Mouse (Mus musculus) limb, embryonic 14.5 days (tissue): Measurements from ENCODE around the gene Tcf21. TPM values are rescaled to one million over a fixed set of nuclear protein-coding genes. Genes with fewer than 3 reads are reported as not detected.

Source experiments
- ATAC-seq: fragments of 200-750 bp; cut with Nextera tagmentation; 2 replicates; pipeline ENCODE4 v1.8.0; 2017; ENCODE audit warnings: low read depth, moderate number of reproducible peaks, moderate TSS enrichment; ENCODE audit not compliant: low FRiP score
- DNase-seq: peaks from one replicate; pipeline ENCODE4 v3.0.0-alpha.2; 2015; ENCODE audit warnings: low spot score
- H3K27ac ChIP-seq: fragments of 300-500 bp; sonication (generic); replicated peaks from 2 replicates; pipeline ENCODE4 v1.5.1; 2014; ENCODE audit warnings: low read depth, mild to moderate bottlenecking, low read length, moderate library complexity, mixed read lengths
- H3K27me3 ChIP-seq: fragments of 300-500 bp; sonication (generic); 2 replicates; pipeline ENCODE4 v1.6.1; 2014; ENCODE audit warnings: low read length, mixed read lengths; ENCODE audit not compliant: control insufficient read depth, insufficient read depth
- H3K36me3 ChIP-seq: fragments of 300-500 bp; sonication (generic); 2 replicates; pipeline ENCODE4 v1.6.1; 2014; ENCODE audit warnings: mild to moderate bottlenecking, low read length, moderate library complexity, mixed read lengths; ENCODE audit not compliant: control insufficient read depth, insufficient read depth
- H3K4me1 ChIP-seq: fragments of 300-500 bp; sonication (generic); 2 replicates; pipeline ENCODE4 v1.6.1; 2014; ENCODE audit warnings: antibody characterized with exemption, low read length, mixed read lengths; ENCODE audit not compliant: control insufficient read depth, insufficient read depth
- H3K4me2 ChIP-seq: fragments of 300-500 bp; sonication (generic); replicated peaks from 2 replicates; pipeline ENCODE4 v1.6.1; 2014; ENCODE audit warnings: low read depth, mild to moderate bottlenecking, low read length, moderate library complexity; ENCODE audit not compliant: severe bottlenecking
- H3K4me3 ChIP-seq: fragments of 300-500 bp; sonication (generic); replicated peaks from 2 replicates; pipeline ENCODE4 v1.5.1; 2014; ENCODE audit warnings: low read length
- H3K9ac ChIP-seq: fragments of 300-500 bp; sonication (generic); 2 replicates; pipeline ENCODE4 v1.6.1; 2014; ENCODE audit warnings: mild to moderate bottlenecking, low read depth, low read length, moderate library complexity; ENCODE audit not compliant: severe bottlenecking
- H3K9me3 ChIP-seq: fragments of 300-500 bp; sonication (generic); 2 replicates; pipeline ENCODE4 v1.6.1; 2016; ENCODE audit warnings: low read length; ENCODE audit not compliant: control insufficient read depth
- POLR2A ChIP-seq: fragments of 200-500 bp; IDR thresholded peaks from 2 replicates; pipeline ENCODE4 v1.8.0; 2012; ENCODE audit warnings: inconsistent platforms, mild to moderate bottlenecking, moderate library complexity, borderline replicate concordance; ENCODE audit not compliant: insufficient read depth, insufficient read length; ENCODE audit errors: extremely low read depth
- WGBS: fragments of 180-500 bp; shearing (Covaris S2); extraction: QIAGEN DNeasy Blood & Tissue Kit; methylation state at CpG from one replicate; pipeline ENCODE4 v1.1.7; 2014; 5-methylcytosine and 5-hydroxymethylcytosine counted together
- polyA plus RNA-seq, 2 experiments: library from polyadenylated mRNA; depleted of rRNA in 1 of 2; stranded (reverse) in 1 of 2; unstranded in 1 of 2; fragments of >200 nt; fragmentation: Nextera tagmentation in 1 of 2; extraction: Ambion mirVana in 1 of 2; gene quantifications; 2 replicates each; pipeline versions ENCODE4 v1.2.1 to v1.2.3; 2012 to 2014

The Tcf21 gene
- polyA plus RNA-seq, 2 experiments: 0.65 TPM; not detected in 1

- no peak for ATAC-seq
- no peak for TF ChIP-seq POLR2A
- Histone ChIP-seq H3K4me1 (no peaks in the 10 kb centered on the region), H3K4me2 (no peak overlapping the region), H3K9ac (no peak overlapping the region), H3K36me3 (no peaks in the 10 kb centered on the region), H3K9me3 (no peaks in the 10 kb centered on the region), H3K27ac (no peak overlapping the region), H3K4me3 (no peak overlapping the region), H3K27me3 (no peaks in the 10 kb centered on the region)
- no peak for DNase-seq
- 61% methylated on average over 3 of the region's 3 CpGs for WGBS
These were observed 37.3 kb downstream of the Tcf21 start for GRCm38 (mm10) chr10:22782684-22783083.

- Histone ChIP-seq H3K4me2 (no peak overlapping the region), H3K36me3 (no peaks in the 10 kb centered on the region), H3K4me1 (no peaks in the 10 kb centered on the region), H3K4me3 (no peak overlapping the region), H3K27me3 (no peaks in the 10 kb centered on the region), H3K27ac (no peak overlapping the region), H3K9ac (no peak overlapping the region), H3K9me3 (no peaks in the 10 kb centered on the region)
- no peak for ATAC-seq
- 27% methylated on average over 4 of the region's 4 CpGs for WGBS
- no peak for TF ChIP-seq POLR2A
- DNase-seq: no peak
These were observed 38.5 kb downstream of the Tcf21 start for GRCm38 (mm10) chr10:22781466-22781865.

- H3K36me3 ChIP-seq: no peaks in the 10 kb centered on the region
- no peak overlapping the region for H3K9ac ChIP-seq
- no peak overlapping the region for H3K27ac ChIP-seq
- WGBS: 13% methylated on average over 5 of the region's 5 CpGs
- H3K9me3 ChIP-seq: no peaks in the 10 kb centered on the region
- no peak overlapping the region for H3K4me3 ChIP-seq
- no peak overlapping the region for H3K4me2 ChIP-seq
- DNase-seq (peak; percentile 74), ATAC-seq (no peak)
- H3K27me3 ChIP-seq: no peaks in the 10 kb centered on the region
- no peak for TF ChIP-seq POLR2A
- no peaks in the 10 kb centered on the region for H3K4me1 ChIP-seq
These were observed 42.0 kb downstream of the Tcf21 start for GRCm38 (mm10) chr10:22777939-22778338.

GRCm38 (mm10) chr10:22776007-22776698 is 43.8 kb downstream of the Tcf21 start:
- Histone ChIP-seq H3K27me3 (no peaks in the 10 kb centered on the region), H3K9me3 (no peaks in the 10 kb centered on the region), H3K4me1 (no peaks in the 10 kb centered on the region), H3K4me2 (no peak overlapping the region), H3K36me3 (no peaks in the 10 kb centered on the region), H3K4me3 (no peak overlapping the region), H3K27ac (no peak overlapping the region), H3K9ac (no peak overlapping the region)
- TF ChIP-seq POLR2A: no peak
- DNase-seq (peak; percentile 17), ATAC-seq (no peak; the same call in 1 of the 2 replicates)
- WGBS: 18% methylated on average over 7 of the region's 7 CpGs

GRCm38 (mm10) chr10:22775456-22775855 is 44.5 kb downstream of the Tcf21 start:
- no peaks in the 10 kb centered on the region for H3K27me3 ChIP-seq
- H3K4me2 ChIP-seq: no peak overlapping the region
- no peaks in the 10 kb centered on the region for H3K36me3 ChIP-seq
- WGBS: 65% methylated on average over 2 of the region's 2 CpGs
- H3K4me1 ChIP-seq: no peaks in the 10 kb centered on the region
- no peak for TF ChIP-seq POLR2A
- no peaks in the 10 kb centered on the region for H3K9me3 ChIP-seq
- DNase-seq (no peak), ATAC-seq (no peak)
- no peak overlapping the region for H3K4me3 ChIP-seq
- H3K27ac ChIP-seq: no peak overlapping the region
- no peak overlapping the region for H3K9ac ChIP-seq

GRCm38 (mm10) chr10:22774626-22775025 is 45.3 kb downstream of the Tcf21 start:
- no peak overlapping the region for H3K4me2 ChIP-seq
- no peak for TF ChIP-seq POLR2A
- WGBS: 88% methylated on average over 3 of the region's 3 CpGs
- no peaks in the 10 kb centered on the region for H3K36me3 ChIP-seq
- no peaks in the 10 kb centered on the region for H3K9me3 ChIP-seq
- H3K4me1 ChIP-seq: no peaks in the 10 kb centered on the region
- no peaks in the 10 kb centered on the region for H3K27me3 ChIP-seq
- no peak overlapping the region for H3K4me3 ChIP-seq
- ATAC-seq (no peak), DNase-seq (no peak)
- H3K27ac ChIP-seq: no peak overlapping the region
- H3K9ac ChIP-seq: no peak overlapping the region

Other genes with a start within 250 kb of the Tcf21 start
- 1.7 and 2.3 TPM in 2 replicates for gene Slc2a12, start 175.2 kb downstream of the Tcf21 start, polyA plus RNA-seq (2012; rRNA removed)
- gene Slc2a12, start 175.2 kb downstream of the Tcf21 start, polyA plus RNA-seq (2014; fragmentation: Nextera tagmentation; extraction: Ambion mirVana): 2.1 and 2.9 TPM in 2 replicates
- gene Tbpl1, start 88.2 kb downstream of the Tcf21 start, polyA plus RNA-seq (2012; rRNA removed): 31.7 and 34.6 TPM in 2 replicates
- gene Tbpl1, start 88.2 kb downstream of the Tcf21 start, polyA plus RNA-seq (2014; fragmentation: Nextera tagmentation; extraction: Ambion mirVana): 53.2 and 54.8 TPM in 2 replicates